Mouse (Mus musculus): Measurements from ENCODE around the gene Raet1d.
A peak's percentile ranks its signal among the peaks of the same experiment; 100 is the strongest.
"Not testable (repeated sequence)": the region's sequence is repeated elsewhere in the genome, so short reads cannot be mapped to it uniquely, and the experiment has no call there.

The Raet1d gene

DNA sequence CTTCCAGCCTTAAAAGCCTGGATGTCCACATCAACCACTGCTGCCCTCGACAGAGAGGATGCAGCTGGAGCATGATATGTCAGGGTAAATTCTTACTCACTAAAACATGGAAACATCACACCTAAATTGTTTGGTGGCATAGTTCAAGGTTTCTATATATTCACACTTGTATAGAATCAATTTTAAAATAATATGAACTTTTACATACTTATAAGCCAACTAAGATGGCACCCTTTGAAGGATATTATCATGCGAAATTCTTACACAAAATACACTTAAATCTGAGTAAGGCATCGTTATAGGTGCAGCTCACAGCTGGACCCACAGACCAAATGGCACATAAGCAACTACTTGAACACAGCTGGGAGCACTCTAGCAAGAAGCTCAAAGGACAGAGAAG lies at the start of gene Raet1d:
Gene Raet1d, plus strand, starts transcription at position 301 of the 400 bp plus-strand sequence.
- not testable (repeated sequence) for DNase-seq (ENCODE audit: low read depth, low spot score)

DNA sequence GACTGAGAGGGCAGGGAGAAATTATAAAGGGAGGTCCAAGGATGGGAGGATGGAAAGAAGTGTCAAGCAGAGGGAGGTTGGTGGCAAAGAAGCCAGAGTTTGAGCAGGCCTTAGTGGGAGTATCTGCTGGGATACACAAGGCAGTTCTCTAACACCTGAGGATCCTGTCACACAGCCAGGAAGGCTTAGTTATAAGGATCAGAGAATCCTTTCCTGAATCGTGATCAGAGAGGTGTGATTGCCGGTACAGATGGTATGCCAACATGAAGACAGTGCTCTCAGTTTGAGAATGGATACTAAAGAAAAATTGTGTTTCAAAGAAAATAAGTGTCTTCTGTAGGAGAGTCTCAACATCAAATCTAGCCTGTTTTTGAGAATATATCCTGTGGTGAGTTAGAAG lies 37.5 kb upstream of the Raet1d start:
- no peak for DNase-seq (ENCODE audit: low read depth, low spot score)

DNA sequence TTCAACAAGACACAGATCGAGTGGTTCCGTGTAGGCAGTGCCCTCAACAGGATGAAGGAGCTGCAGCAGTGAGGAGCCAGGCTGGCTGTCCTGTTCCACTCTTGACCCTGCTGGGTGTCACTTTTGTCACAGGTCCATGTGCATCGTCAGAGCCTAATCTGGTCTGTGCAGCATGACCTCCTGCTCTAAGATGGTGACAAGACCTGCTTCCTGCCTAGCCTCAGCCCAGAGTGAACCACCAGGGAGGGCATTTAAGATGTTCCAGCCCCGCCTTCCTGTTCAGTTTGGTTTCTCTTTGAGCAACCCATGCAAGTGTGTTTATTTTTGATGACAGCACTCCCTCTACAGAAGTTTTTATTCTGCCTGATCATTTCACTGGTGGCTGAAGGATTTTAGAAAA lies 14.6 kb upstream of the Raet1d start:
- DNase-seq (ENCODE audit: low read depth, low spot score) = not testable (repeated sequence)

DNA sequence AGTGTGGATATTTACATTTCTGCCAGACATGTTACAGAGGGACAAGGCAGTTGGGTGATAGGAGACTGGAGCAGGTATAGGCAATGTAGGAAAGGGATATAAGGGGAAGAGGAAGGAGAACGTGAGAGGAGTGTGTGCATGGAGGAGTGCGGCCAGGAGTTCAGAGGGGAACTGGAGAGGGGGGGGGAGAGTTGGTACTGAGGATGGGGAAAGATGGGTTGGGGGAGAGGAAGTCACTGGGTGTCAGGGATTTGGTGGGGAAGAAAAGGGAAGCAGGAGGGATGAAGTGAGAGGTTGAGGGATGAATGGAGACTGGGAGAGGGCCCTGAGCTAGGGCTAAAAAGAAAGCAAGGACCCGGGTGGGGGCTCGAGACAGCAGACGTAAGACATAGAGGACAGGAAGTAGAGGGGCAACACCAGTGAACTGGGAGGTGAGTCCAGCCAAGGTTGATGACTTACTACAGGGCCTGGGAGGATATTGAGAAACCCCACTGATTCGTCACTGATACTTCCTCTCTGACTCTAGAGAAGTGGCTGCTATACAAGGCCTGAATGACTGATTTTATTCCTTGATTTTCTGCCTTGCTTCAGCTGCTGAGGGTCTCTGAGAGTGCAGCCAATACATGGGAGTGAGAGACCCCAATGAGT lies 6.7 kb upstream of the Raet1d start:
- not testable (repeated sequence) for DNase-seq (ENCODE audit: low read depth, low spot score)

DNA sequence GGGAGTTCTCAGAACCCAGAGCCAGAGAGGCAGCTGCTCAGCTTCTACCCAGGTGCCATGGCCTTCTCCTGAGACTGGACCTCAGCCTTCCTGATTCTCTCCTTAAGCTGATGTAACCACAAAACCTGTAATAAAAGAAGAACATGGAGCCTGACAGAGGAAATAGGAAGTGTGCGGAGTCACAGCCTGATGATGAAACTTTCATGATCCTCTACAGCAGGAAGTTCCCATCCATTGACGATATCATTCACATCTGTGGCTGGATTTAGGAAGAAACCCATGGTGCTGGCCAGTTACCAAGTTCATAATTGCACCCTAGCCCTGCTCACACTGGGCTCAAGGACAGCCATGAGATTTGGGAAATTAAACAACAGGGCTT lies 6.2 kb upstream of the Raet1d start:
- DNase-seq (ENCODE audit: low read depth, low spot score) = peak; percentile 21

DNA sequence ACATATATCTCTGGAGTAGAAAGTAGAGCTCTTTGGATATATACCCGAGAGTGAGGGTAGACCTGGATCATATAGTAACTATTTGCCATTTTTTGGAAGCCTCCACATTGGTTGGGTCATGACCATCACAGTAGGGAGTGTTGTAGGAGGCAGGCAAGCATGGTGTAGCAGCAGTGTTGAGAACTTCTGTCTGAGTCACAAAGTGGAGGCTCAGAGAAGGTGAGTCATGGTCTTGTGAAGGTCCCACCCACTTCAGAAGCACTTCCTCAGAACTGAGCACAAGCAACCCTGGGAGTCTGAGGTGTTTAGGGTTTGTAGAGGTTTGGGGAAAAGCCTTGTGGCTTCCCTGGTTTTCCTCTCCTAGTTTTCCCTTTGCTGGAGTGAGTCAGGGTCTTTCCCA lies 3.0 kb upstream of the Raet1d start:
- not testable (repeated sequence) for DNase-seq (ENCODE audit: low read depth, low spot score)

DNA sequence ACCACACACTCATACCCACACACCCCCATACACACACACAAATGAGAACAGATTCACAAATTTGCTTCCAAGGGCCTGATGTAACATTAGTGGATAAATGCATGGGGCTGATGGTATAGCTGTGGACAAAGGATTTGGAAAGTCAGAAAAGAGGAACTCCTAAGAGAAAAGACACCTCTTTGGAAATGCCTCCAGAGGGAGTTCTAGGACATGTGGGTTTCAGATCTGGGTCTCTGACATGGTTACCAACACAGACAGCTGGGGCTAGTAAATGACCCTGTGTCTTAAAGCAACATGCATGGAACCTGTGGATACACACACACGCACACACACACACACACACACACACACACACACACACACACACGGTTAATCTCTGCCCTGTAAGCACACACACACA lies 605 bp downstream of the Raet1d start:
- not testable (repeated sequence) for DNase-seq (ENCODE audit: low read depth, low spot score)

DNA sequence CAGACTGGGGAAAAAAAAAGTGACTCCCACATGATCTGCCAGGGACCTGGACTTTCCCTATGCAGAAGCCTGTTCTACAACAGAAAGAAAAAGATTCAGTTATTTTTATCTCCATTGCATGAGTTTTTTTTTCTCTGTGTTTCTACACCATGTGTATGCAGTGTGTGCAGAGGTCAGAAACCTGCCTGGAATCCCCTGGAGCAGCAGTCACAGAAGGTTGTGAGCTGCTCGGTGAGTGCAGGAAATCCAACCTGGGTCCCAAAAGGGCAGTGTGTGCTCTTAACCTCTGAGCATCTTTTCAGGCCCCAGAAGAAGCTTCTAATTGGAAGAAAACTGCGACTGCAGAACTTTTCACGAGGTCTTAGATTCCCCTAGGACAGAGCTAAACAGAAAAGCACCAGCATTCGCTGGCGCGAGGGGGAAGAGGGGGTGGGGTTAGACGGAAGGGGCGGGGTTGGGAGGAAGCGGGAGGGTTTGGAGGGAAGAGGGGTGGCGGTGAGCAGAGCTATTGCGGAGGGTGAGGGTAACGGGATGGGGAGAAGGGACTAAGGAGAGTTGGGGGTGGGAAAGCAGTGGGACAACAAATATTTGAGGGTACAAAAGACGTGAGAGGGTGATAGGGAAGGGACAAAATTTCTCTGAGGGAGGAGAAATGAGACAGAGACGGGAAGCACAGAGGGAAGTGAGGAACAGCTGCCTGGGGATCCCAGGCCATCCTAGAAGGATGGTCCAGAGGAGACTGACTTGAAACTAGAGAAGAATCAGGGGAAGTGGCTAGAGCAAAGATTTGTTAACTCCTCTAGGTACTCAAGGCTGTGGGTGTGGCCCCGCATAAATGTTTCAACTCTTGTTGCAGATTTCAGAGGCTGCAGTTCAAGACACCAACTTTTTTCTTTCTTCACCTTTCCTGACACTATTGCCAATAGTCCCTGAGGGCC lies 1.3 kb downstream of the Raet1d start:
- DNase-seq (ENCODE audit: low read depth, low spot score) = not testable (repeated sequence)

DNA sequence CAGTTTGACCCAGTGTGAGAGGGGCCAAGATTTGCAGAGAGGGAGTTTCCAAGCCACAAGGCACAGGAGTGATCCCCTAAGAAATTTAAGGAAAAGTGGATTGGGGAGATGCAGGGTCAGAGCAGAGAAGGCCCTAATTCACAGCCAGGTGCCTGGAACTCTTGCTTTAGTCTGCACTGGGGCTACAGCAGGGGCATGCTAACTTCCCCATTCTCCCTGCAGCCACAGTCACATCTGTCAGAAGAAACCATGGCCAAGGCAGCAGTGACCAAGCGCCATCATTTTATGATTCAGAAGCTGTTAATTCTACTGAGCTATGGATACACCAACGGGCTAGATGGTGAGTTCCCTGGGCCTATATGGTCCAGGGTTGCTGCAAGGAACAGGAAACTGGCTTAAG lies 2.1 kb downstream of the Raet1d start:
- not testable (repeated sequence) for DNase-seq (ENCODE audit: low read depth, low spot score)

DNA sequence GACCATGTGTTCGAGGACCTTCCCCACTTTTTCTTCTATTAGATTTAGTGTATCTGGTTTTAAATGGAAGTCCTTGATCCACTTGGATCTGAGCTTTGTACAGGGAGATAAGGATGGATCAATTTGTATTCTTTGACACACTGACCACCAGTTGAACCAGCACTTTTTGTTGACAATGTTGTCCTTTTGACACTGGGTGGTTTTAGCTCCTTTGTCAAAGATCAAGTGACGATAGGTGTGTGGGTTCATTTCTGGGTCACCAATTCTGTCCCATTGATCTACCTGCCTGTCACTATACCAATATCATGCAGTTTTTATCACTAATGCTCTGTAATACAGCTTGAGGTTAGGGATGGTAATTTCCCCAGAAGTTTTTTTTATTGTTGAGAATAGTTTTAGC lies 4.6 kb downstream of the Raet1d start:
- not testable (repeated sequence) for DNase-seq (ENCODE audit: low read depth, low spot score)

DNA sequence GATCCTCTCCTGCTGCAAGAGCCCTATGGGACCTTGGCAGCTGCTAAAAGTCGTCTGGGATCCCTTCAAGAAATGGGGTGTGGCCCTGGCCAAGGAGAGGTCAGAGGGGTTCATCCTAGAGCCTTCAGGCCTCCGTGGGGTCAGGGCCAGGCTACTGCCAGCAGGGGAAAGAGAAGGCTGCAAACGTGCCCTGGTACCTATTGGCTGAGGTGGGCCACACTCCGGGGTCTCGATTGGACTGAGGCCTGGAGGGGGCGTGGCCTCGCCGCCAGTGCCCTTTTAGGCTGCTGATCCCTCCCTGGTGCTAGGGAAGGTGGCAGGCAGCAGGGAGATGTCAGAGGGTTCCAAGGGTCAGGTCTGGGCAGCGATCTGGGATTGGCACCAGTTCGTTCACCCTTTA lies 20.9 kb downstream of the Raet1d start:
- DNase-seq (ENCODE audit: low read depth, low spot score) = not testable (repeated sequence)

DNA sequence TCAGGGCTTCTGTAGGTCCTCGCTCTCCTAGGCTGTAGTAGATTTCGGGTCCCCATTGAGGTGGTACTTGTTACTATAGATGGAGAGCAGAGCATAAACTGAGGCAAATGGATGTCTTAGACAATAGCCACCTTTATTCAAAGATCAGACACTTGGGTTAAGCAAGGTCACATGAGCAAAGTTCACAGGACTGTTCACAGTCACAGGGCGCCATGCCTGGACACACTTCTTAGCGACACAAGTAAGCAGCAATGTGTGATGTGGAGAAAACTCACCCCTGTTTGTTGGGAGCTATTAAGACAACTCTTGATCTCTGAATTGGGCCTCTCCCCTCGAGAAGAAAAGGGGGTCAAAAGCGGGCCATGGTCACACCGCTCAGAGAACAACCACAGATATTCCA lies 29.8 kb downstream of the Raet1d start:
- not testable (repeated sequence) for DNase-seq (ENCODE audit: low read depth, low spot score)

DNA sequence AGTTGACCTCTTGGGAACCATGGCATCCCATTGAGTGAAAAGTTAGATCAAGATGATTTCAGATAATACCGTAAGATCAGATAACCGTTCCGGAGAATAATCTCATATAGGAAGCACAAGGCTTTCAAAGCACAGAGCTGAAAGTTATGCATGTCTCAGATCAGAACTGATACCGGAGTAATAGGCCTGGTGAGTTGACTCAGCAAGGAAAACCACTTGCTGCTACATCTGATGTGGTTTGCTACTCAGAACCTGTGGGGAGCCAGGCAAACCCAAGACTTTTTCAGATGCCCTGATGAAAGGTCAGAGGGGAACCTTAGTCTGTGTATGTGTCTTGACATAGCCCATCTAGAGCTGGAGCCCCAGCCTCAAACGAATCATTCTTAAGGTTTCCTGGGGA lies 31.3 kb downstream of the Raet1d start:
- DNase-seq (ENCODE audit: low read depth, low spot score) = not testable (repeated sequence)

DNA sequence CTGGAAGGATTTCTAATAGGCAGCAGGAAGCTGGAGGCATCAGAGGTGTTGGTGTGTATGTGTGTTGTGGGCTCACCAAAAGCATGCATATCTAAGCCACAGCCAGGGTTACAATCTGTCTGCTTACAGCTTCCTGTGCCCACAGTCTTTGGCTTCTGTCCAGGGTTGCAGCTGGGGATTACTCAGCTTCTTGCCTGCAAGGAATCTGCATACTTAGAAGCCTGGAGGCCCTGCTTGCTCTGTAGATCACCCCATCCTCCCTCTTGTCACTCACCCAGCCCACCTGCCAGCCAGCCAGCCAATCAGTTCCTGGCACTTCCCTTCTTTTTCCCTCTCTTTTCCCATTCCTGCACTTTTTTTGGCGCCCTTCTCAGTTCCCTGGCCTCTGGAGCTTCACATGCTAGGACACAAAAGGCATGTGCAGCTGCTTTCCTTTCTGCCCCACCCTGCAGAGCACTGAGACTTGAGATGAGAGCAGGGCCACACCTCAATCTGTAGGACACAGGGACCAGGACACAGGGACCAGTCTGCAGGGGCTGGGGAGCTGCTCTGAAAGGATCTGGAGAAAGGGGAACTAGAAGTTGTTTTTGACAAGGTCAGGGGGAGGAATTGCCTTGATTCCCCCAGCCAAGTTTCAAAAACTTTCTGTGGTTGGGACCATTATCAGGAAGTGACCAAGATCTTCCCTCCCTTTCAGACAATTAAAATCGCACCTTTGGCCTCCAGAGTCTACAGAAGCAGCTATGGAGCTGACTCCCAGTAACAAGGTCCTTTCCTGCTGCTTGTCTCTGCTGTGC lies 32.9 kb downstream of the Raet1d start:
- DNase-seq (ENCODE audit: low read depth, low spot score) = not testable (repeated sequence)

DNA sequence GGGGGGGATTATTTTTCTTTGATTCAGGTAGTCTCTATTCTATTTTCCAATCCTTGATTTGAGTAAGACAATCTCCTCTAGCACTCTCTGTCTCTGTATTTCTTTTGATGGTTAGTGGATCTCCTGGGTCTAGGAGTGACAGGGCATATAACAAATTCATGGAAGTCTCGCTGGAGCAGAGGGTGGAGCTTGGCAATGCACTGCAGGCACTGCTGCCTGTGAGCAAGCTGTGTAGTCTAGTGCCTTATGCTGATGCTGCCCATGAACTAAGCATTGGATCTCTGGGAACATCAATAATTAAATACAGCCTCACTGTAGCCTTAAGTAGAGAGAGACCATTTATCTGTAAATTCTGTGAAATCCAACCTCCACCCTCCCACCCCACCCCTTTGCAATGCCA lies 36.3 kb downstream of the Raet1d start:
- not testable (repeated sequence) for DNase-seq (ENCODE audit: low read depth, low spot score)

DNA sequence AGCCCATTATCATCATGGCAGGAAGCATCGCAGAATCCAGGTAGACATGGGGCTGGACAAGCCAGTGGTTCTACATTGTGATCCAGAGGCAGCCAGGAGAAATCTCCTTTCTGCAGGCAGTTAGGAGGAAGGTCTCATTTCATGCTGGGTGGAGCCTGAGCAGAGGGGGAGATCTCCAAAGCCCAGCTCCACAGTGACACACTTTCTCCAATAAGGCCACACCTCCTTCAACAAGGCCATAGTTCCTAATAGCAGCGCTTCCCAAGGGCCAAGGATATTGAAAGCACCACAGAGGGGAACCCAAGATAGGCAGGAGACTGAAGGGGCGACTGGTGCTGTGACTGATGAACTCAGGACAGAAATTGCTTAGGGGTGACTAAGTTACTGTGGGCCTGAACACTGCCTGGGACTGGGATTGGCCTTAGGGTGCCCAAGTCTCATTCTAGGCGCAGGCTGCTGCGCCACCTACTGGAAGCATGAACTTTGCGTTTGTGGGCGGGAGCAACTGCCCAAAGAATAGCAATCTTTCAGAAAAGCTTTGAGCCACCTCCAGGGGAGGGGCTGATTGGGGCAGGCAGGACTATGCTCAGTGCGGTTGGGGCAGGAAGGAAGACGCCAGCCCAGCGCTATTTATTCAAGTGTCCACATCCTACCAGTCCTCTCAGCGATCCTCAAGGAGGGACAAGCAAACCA lies 42.0 kb downstream of the Raet1d start:
- peak; percentile 76 for DNase-seq (ENCODE audit: low read depth, low spot score)

DNA sequence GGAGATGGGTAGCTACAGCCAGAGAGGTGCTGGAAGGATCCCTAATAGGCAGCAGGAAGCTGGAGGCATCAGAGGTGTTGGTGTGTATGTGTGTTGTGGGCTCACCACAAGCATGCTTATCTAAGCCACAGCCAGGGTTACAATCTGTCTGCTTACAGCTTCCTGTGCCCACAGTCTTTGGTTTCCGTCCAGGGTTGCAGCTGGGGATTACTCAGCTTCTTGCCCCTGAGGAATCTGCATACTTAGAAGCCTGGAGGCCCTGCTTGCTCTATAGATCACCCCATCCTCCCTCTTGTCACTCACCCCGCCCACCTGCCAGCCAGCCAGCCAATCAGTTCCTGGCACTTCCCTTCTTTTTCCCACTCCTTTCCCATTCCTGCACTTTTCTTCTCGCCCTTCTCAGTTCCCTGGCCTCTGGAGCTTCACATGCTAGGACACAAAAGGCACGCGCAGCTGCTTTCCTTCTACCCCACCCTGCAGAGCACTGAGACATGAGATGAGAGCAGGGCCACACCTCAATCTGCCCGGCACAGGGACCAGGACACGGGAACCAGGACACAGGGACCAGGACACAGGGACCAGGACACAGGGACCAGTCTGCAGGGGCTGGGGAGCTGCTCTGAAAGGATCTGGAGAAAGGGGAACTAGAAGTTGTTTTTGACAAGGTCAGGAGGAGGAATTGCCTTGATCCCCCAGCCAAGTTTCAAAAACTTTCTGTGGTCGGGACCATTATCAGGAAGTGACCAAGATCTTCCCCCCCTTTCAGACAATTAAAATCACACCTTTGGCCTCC lies 53.5 kb downstream of the Raet1d start:
- peak; percentile 85 for DNase-seq (ENCODE audit: low read depth, low spot score)

Data from 3T3-L1 (cell line).